Mouse (Mus musculus) frontal cortex, postnatal 36 days (tissue): ENCODE results near the gene Cntrob.

Experiments used
- DNase-seq, 2 experiments: peaks; one replicate each; pipeline ENCODE4 v3.0.0; 2022; ENCODE audit warnings: low spot score in 2 of 2

Gene Cntrob

DNA sequence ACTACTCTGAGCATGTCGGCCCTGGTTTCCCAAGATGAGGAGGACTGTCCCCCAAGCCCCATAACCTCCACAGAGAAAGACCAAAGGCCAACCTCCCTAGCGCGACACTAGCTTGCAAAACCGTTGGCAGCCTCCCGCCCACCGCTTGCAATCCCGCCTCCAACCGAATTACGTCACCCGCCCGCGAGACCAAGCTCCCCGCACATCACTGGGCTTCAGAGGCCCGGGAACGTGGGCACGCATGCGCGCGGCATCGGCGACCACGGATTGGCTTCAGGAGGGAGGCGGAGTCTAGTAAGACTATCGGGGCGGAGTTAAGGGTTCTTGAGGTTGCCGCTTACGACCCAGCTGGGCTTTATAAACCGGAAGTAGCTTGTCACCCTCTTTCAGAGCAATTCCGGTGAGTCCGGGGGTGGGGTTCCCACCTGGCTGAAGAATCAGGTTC is at the start of gene Cntrob, which contains the start of gene Trappc1:
Gene Cntrob (minus strand): TSS at position 109 of the 445 bp plus-strand sequence.
Gene Trappc1 (plus strand): TSS at position 314 of the 445 bp plus-strand sequence.
- DNase-seq, result peak; percentile 98 to 99

DNA sequence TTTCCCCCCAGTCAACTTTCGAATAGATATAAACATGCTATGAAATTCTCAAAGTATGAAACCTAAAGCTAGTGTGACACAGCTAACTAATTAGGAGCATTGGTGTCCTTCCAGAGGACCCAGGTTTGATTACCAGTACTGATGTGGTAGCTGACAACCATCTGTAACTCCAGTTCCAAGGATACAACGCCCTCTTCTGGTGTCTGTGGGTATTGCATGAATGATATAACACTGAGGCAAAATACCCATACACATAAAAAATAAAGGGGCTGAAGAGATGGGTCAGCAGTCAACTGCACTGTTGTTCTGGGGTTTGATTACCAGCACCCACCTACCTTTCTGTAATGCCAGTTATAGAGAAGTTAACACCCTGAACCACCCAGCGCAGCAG is 49.2 kb upstream of the Cntrob start:
- DNase-seq, result no peak

DNA sequence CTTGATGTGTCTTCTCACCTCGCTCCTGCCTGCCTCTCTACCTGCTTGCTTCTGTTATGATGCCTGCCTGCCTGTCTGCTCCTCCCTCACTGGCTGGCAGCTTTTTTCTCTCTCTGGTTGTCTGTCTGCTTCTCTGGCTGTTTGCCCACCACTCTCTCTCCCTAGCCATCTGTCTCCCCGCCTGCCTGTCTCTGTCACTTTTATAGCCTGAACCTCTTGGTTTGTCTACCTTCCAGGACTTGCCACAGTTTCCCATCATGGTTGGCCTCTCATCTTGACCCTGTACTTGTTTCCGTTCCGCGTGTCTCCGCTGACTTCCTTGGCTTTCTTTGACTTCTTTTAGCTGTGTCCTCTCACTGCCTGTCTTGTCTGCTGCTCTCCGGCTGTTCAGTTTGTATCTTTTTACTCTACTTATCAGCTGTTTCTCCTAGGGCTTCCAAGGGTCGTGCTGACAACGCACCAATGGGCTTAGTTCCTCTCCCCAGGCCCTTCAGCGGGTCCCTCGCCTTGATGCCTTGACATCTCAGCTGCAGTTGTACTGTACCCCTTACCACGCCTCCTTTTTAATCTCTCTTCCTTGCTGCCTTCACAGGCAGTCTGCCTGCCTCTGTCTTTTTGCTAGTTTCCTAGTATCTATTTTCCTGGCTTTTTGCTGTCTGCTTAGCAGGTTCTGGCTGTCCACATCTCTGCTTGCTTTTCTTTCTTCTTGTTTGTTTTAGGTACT is 48.6 kb upstream of the Cntrob start:
- peak; percentile 67 to 72 for DNase-seq

GRCm38 (mm10) chr11:69371601-69372000 is 48.0 kb upstream of the Cntrob start:
- DNase-seq, result no peak

- no peak for DNase-seq
Observed at GRCm38 (mm10) chr11:69370817-69371215, 47.2 kb upstream of the Cntrob start.

DNA sequence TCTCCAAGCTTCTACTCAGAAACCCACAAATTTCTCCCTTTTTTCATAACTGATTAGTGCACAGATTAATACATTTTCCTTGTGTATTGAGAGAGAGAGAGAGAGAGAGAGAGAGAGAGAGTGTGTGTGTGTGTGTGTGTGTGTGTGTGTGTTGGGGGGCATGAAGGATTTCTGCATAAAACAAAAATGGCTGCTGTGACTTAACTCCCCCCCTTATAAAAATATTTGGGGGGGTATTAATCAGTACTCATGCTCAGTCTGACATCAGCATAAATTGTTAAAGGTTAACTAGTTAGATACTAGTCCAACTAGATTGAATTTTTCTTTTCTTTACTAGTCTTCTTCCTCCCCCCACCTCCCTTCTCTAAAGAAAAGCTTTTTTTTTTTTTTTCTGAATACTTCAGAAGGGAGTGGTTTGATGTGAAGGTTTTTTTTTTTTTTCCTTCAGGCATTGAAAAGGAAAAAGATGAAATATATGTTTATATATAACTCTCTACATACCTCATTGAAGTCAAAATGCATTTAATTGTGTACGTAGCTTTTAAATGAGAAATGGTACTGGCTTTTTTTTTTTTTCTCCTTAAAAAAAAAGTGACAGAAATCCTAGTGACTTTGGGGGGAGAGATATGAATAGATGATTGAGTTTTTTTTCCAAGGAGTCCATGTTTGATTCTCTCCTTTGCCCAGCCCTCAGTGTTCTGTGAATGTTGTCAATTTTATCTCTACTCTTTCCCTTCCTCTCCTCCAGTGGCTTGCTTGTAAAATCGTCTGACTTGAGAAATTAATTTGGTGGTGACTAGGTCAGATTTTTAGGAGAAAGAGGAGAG is 46.6 kb upstream of the Cntrob start:
- no peak for DNase-seq

DNA sequence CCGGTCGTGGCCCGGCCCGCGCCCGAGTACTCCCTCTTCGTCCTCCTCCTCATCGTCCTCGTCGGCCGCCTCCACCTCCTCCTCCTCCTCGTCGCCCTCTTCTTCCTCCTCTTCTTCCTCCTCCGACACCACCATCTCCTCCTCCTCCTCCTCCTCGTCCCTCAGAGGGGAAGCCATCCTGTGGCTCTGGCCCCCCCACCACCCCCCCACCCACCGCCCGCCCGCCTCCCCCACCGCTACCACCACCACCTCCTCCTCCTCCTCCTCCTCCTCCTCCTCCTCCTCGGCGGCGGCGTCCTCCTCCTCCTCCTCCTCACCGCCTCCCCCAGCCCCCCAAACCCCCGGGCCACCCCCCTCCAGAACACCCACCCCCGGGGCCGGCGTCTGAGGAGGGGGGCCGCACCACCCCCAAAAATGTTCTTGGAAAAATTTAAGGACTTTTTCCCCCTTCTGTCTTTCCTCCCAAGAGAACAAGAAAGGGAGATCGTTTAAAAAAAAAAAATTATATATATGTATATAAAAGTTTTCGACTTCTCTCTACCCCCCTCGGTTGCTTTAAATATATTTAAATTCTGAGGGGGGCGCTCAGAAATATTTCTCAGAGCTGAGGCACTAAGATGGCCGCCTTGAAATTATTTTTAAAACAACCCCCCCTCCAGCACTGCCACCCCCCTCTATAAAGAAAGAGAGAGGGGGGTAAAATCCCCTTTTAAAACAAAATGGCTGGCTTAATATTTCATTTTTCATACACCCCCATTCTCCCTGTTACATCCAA is 45.8 kb upstream of the Cntrob start, which contains the start of gene Chd3:
Gene Chd3 (minus strand): TSS at position 192 of the 775 bp plus-strand sequence.
- DNase-seq, result no peak

DNA sequence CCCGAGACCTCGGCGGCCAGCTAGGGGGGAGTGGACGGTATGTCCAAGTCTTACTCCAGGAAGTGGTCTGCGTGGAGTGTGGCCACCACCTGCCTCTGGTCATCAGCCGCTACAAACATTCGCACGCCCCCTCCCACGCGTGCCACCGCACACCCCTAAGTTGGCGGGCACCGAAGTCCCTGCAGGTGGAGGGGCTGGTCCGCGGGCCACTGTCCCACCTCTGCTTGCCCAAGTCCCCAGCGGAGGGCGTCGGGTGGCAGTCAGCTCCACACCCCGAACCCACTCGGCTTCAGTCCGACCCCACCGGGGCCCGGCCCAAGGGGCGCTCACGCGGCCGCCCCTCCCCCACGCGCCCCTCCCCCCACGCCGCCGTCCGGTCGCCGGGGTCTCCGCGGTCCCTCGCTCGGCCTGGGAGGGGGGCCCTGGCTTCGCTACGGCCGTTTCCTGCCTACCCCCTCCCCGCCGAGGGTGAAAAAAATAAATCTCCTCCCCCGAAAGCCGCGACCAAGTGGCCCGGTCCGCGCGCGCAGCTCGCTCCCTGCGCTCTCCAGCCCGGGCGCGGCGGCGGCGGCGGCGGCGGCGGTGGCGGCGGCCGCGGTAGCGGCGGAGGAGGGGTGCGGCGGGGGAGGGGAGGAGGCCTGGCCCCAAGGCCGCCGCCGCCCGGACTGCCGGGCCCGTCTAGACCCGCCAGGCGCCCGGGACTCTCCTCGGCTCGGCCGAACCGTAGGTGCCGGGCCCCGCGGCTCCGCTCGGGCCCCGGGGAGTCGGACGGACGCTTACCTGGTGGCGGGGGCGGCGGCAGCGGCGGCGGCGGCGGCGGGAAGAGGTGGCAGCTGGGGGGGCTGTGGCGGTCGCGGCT is 45.0 kb upstream of the Cntrob start:
- DNase-seq, result no peak

DNA sequence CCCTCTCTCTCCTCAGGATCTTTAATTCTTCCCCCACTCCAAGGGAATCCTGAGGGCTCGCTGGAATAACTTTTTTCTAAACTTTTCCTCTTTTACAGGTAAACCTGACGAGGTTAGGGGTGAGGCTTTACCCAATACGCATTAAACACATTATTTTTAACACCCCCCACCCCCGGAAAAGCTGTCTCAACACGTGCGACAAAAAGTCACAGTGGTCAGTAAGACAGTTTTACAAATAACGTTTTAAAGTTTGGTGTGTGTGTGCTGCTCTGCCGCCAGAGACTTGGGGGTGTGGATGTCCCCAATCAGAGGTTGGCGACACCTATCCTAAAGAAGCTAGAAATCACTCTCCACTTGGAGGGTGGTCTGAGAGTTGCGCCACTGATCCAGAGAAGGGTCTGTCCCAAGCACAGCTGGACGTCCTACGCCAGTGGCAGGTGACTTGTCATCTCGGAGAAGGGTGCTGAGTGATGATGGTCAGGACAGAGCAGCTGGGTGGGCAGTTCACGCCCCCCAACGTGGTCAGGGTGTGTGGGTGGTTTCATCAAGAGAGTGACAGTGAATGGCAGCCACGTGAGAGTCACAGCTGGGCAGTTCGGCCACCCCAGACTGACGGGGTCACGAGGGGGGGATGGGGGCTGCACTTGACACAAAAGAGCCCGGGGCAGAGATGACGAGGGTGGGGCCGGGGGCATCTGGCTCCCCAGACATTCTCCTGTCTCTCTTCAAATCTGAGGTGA is 44.2 kb upstream of the Cntrob start:
- DNase-seq, result peak; percentile 15 to 19

DNA sequence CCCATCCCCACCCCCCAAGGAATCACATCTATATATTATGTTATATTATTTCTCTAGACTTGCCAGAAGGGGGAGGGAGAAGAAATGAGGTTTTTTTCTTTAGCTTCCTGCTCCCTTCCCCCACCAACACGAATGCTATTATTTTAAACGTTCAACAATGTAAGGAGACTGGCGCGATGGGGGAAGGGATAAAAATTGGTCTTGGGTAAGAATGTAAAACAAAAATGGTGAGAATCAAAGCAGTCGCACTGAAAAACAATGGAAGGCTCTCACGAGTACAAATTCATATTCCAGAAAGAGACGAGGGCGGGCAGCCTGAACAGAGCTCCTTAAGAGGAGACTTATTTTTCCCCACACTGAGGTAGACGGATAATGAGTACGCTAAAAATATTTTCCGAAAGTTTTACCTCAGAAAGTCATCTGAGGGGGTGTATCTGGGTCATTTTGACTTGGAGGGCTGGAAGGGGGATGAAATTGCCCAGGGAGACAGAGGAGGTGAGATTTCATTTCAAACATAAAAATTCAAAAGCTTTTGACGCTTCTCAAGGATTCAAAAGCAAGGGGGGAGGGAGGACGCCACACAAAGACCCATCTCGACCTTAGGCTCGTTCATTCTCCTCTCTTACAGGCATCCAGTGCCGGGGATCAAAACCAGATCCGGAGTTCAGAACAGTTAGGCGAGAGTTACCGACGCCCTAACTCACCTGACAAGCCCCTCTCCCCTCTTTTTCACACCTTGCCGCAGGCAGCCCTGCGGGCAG is 43.5 kb upstream of the Cntrob start:
- peak; percentile 37 to 53 for DNase-seq

- DNase-seq, result peak; percentile 93 to 95
Observed at GRCm38 (mm10) chr11:69366157-69366854, 42.7 kb upstream of the Cntrob start.

- no peak for DNase-seq
Observed at GRCm38 (mm10) chr11:69365722-69366121, 42.1 kb upstream of the Cntrob start.

DNA sequence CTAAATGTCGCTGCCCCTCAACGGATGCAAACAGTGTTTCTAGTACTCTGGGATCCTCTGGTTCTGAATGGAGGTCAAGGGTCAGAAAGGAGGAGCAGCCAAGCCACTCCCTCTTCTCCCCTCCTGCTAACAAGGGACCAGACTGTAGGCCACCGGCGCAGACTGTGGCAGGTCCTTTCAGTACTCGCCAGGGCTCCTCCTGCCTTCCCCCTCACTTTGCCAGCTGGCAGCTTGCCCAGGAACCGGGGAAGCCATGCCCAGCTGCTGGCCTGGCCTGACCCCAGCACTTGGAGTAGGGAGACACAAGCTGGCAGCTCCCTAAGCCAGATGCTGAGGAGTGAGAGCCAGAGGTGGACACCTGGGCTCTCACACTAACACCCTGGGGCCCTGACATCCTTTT is 41.3 kb upstream of the Cntrob start:
- DNase-seq, result peak; percentile 88 to 91

DNA sequence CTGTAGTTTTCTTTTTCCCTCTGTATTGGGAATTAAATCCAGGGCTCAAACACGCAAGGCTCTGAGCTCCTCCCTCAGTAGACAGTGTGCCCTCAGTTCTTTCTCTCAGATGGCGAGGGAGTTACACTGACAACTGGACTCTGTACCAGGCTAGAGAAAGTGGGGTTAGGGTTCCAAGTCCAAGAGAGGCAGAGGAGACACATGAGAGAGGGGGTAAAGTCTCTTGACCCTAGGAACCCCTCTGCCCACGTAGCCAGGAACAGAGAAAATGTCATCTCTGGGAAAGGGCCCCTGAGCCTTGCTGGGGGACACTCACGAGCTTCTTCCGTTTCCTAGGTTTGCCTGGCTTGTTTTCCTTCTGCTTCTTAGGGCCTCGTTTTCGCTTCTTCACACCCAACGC is 40.8 kb upstream of the Cntrob start:
- DNase-seq, result peak in 1 of 2 experiments; percentile 22

GRCm38 (mm10) chr11:69362479-69362878 is 38.9 kb upstream of the Cntrob start:
- no peak for DNase-seq

DNA sequence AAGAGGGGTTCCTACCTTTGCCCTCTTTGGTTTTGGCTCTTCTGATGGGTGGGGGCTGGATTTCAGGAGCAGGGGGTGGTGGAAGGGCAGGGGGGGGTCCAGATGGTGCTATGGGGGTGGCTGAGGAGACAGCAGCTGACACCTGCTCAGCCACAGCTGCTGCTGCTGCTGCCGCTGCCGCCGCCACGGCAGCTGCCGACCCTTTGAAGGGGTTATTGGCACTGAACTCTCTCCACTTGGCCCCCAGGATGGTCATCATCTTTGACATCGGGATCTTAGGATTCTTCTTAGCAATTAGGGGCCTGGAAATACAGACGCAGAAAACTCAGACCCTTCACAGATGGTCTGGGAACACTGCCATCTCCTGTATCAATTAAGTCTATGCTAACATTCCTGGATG is 38.4 kb upstream of the Cntrob start:
- DNase-seq, result no peak

GRCm38 (mm10) chr11:69357690-69358089 is 34.1 kb upstream of the Cntrob start:
- no peak for DNase-seq

GRCm38 (mm10) chr11:69356544-69356943 is 33.0 kb upstream of the Cntrob start:
- DNase-seq, result no peak

GRCm38 (mm10) chr11:69346441-69346840 is 22.9 kb upstream of the Cntrob start:
- no peak for DNase-seq
